Mouse (Mus musculus) neural tube, embryonic 14.5 days (tissue): ENCODE measurements around the gene Efhd1. TPM values are rescaled to one million over a fixed set of nuclear protein-coding genes. Genes with fewer than 3 reads are reported as not detected.
A peak's percentile ranks its signal among the peaks of the same experiment; 100 is the strongest.

Experiments
- ATAC-seq: fragments of 200-750 bp; cut with Nextera tagmentation; 2 replicates; pipeline ENCODE4 v1.8.0; 2017; ENCODE audit warnings: low read depth, mild to moderate bottlenecking, moderate TSS enrichment, moderate library complexity
- H3K27ac ChIP-seq: fragments of 300-500 bp; sonication (generic); 2 replicates; pipeline ENCODE4 v1.5.1; 2014; ENCODE audit warnings: low read depth, mild to moderate bottlenecking, control low read depth, low read length, moderate library complexity, mixed read lengths
- H3K27me3 ChIP-seq: fragments of 300-500 bp; sonication (generic); 2 replicates; pipeline ENCODE4 v1.6.1; 2014; ENCODE audit warnings: low read length; ENCODE audit not compliant: control insufficient read depth, insufficient read depth
- H3K36me3 ChIP-seq: fragments of 300-500 bp; sonication (generic); 2 replicates; pipeline ENCODE4 v1.6.1; 2014; ENCODE audit warnings: low read length, mixed read lengths; ENCODE audit not compliant: control insufficient read depth, insufficient read depth
- H3K4me1 ChIP-seq: fragments of 300-500 bp; sonication (generic); 2 replicates; pipeline ENCODE4 v1.6.1; 2014; ENCODE audit warnings: low read length; ENCODE audit not compliant: control insufficient read depth, insufficient read depth
- H3K4me2 ChIP-seq: fragments of 300-500 bp; sonication (generic); 2 replicates; pipeline ENCODE4 v1.6.1; 2014; ENCODE audit warnings: mild to moderate bottlenecking, low read depth, low read length, control low read depth
- H3K4me3 ChIP-seq: fragments of 300-500 bp; sonication (generic); 2 replicates; pipeline ENCODE4 v1.5.1; 2014; ENCODE audit warnings: low read depth, low read length, control low read depth, mixed read lengths
- H3K9ac ChIP-seq: fragments of 300-500 bp; sonication (generic); replicated peaks from 2 replicates; pipeline ENCODE4 v1.6.1; 2014; ENCODE audit warnings: low read depth, mild to moderate bottlenecking, control low read depth, low read length, mixed read lengths
- H3K9me3 ChIP-seq: fragments of 300-500 bp; sonication (generic); 2 replicates; pipeline ENCODE4 v1.6.1; 2016; ENCODE audit warnings: low read length; ENCODE audit not compliant: control insufficient read depth
- WGBS: fragments of 180-500 bp; shearing (Covaris S2); extraction: QIAGEN DNeasy Blood & Tissue Kit; methylation state at CpG from one replicate; pipeline ENCODE4 v1.1.7; 2014; 5-methylcytosine and 5-hydroxymethylcytosine counted together
- polyA plus RNA-seq: library from polyadenylated mRNA; unstranded; fragments of >200 nt; fragmentation: Nextera tagmentation; extraction: Ambion mirVana; gene quantifications from 2 replicates; pipeline ENCODE4 v1.2.1, GENCODE M21; 2014

The Efhd1 gene
- polyA plus RNA-seq, 1 experiment from 2014 or later = 1.2 TPM

DNA sequence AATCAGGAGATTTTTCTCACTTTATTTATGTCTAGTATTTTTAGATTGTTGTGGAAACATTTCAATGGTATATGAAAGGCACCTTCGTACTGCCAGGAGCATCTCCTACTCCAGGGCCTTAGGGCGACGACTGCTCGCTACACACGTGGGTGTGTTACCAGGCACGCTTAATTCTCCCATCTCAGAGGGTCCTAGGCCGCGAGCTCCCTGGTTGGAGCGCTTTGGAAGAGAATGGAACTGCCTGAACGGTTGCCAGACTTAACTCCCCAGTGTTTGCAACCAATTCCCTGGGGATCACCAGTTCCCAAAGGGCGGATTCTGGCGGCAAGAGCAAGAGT, 398 bp upstream of the Efhd1 start:
- H3K9ac ChIP-seq = peak overlapping the region; percentile 54; the same call in 1 of the 2 replicates
- H3K4me2 ChIP-seq = peak overlapping the region; percentile 98
- 2% methylated on average over 12 of the region's 12 CpGs for WGBS
- H3K27me3 ChIP-seq = peaks cover 23% of the 10 kb centered on the region
- H3K27ac ChIP-seq = no peak overlapping the region
- H3K9me3 ChIP-seq = no peaks in the 10 kb centered on the region
- peak overlapping the region; percentile 41 for H3K4me3 ChIP-seq
- ATAC-seq = no peak
- H3K4me1 ChIP-seq = peaks cover 11% of the 10 kb centered on the region
- no peaks in the 10 kb centered on the region for H3K36me3 ChIP-seq

DNA sequence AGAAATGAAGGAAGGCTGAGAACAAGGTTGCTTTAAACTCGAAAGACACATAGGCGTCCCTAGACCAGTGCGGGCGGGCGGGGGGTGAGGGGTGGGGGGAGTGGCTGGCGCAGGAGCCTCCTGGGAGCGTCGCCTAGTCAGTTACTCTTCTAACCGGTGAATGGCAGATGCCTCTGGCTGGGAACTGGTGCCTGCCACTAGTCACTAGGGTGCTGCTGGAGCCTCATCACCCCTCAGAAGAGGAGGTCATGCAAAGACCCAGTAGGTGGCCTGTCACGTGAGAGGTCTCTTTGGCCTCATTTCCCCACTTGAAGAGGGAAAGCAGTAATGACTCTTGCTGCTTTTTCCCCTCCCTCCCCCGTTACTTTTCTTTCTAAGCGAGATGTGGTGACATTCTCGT, 1.0 kb downstream of the Efhd1 start:
- ATAC-seq = no peak; the same call in 1 of the 2 replicates
- Histone ChIP-seq H3K9ac (no peak overlapping the region), H3K4me3 (peak overlapping the region; percentile 41; the same call in 1 of the 2 replicates), H3K4me1 (peaks cover 11% of the 10 kb centered on the region), H3K27me3 (peaks cover 23% of the 10 kb centered on the region), H3K9me3 (no peaks in the 10 kb centered on the region), H3K36me3 (no peaks in the 10 kb centered on the region), H3K4me2 (peak overlapping the region; percentile 98), H3K27ac (no peak overlapping the region)
- WGBS = 0% methylated on average over 13 of the region's 13 CpGs

DNA sequence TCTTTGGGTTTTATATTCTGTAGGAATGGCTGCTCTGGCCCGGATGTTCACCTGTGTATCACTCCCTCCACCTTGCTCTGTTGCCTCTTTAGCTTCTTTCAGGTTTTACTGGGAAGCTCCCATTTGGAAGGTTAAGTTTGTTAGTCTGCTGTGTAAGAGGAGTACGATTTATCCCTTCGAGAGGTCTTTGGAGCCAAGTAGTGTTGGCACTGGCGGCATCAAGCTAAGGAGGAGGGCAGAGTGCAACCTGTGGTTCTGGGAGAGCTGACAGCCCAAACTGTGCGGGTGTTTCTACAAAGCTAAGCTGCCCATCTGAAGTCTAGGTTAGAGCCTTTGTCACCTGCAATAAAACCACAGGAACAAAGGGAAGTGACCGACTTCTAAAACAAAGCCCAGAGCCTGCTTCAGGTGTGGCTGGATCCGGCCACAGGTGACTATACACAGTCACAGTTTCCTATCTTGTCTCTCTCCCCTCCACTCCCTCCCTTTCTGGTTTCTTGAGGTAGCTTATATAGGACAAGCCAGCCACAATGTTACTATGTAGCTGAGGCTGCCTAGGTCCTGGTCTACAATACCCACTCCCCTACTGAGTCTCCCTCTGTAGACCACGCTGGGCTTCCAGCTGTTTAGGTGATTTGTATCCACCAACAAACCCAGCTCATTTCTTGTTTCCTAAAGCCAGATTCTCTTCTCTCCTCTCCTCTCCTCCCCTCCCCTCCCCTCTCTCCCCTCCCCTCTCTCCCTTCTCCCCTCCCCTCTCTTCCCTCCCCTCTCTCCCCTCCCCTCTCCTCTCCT, 2.3 kb downstream of the Efhd1 start:
- WGBS = 18% methylated on average over 8 of the region's 8 CpGs
- no peak overlapping the region for H3K4me2 ChIP-seq
- ATAC-seq = no peak
- H3K9me3 ChIP-seq = no peaks in the 10 kb centered on the region
- peaks cover 11% of the 10 kb centered on the region for H3K4me1 ChIP-seq
- no peaks in the 10 kb centered on the region for H3K36me3 ChIP-seq
- no peak overlapping the region for H3K4me3 ChIP-seq
- no peak overlapping the region for H3K9ac ChIP-seq
- peaks cover 23% of the 10 kb centered on the region for H3K27me3 ChIP-seq
- no peak overlapping the region for H3K27ac ChIP-seq

DNA sequence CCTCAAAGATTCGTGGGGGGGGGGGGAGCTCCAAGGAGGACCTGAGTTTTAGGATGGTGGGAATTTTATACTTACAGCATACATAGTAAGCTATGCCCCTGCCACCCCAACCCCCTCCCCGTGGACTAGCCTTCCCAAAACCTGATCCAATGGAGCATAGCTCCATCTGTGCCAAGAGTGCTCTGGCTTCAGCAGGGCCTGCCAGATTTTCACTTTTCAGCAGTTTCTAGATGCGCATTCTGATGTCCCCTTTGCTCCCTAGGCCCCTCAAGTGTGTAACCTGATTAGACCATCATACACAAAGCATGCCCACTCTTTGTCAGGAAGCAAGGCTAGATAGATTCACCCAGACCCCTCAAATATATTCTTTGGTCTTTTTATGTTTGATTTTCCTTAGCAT, 6.0 kb downstream of the Efhd1 start:
- 27% methylated on average over 3 of the region's 3 CpGs for WGBS
- H3K27ac ChIP-seq = no peak overlapping the region
- H3K4me1 ChIP-seq = no peaks in the 10 kb centered on the region; the same call in none of the 2 replicates
- no peak overlapping the region for H3K9ac ChIP-seq
- no peak overlapping the region for H3K4me3 ChIP-seq
- no peaks in the 10 kb centered on the region for H3K9me3 ChIP-seq
- peaks cover 5% of the 10 kb centered on the region; the same call in 1 of the 2 replicates for H3K27me3 ChIP-seq
- H3K4me2 ChIP-seq = no peak overlapping the region
- H3K36me3 ChIP-seq = no peaks in the 10 kb centered on the region
- ATAC-seq = no peak

GRCm38 (mm10) chr1:87270641-87271467, 6.7 kb downstream of the Efhd1 start:
- no peak overlapping the region for H3K4me3 ChIP-seq
- H3K36me3 ChIP-seq = no peaks in the 10 kb centered on the region
- H3K4me1 ChIP-seq = no peaks in the 10 kb centered on the region
- ATAC-seq = no peak
- peaks cover 5% of the 10 kb centered on the region; the same call in 1 of the 2 replicates for H3K27me3 ChIP-seq
- no peak overlapping the region for H3K27ac ChIP-seq
- H3K9ac ChIP-seq = no peak overlapping the region
- WGBS = 9% methylated on average over 16 of the region's 20 CpGs
- no peaks in the 10 kb centered on the region for H3K9me3 ChIP-seq
- H3K4me2 ChIP-seq = no peak overlapping the region

- Histone ChIP-seq H3K4me1 (no peaks in the 10 kb centered on the region), H3K27ac (no peak overlapping the region), H3K27me3 (peaks cover under 1% of the 10 kb centered on the region; the same call in 1 of the 2 replicates), H3K36me3 (no peaks in the 10 kb centered on the region), H3K9ac (no peak overlapping the region), H3K9me3 (no peaks in the 10 kb centered on the region), H3K4me3 (no peak overlapping the region), H3K4me2 (no peak overlapping the region)
- no peak for ATAC-seq
- 71% methylated on average over 1 of the region's 1 CpGs for WGBS
Measured at GRCm38 (mm10) chr1:87271596-87271995, 7.4 kb downstream of the Efhd1 start.

- Histone ChIP-seq H3K9ac (no peak overlapping the region), H3K27ac (no peak overlapping the region)
Measured at GRCm38 (mm10) chr1:87272462-87272861, 8.3 kb downstream of the Efhd1 start.

GRCm38 (mm10) chr1:87273514-87273942, 9.4 kb downstream of the Efhd1 start:
- H3K36me3 ChIP-seq = no peaks in the 10 kb centered on the region
- no peaks in the 10 kb centered on the region for H3K9me3 ChIP-seq
- no peak overlapping the region for H3K27ac ChIP-seq
- H3K4me3 ChIP-seq = no peak overlapping the region
- H3K4me1 ChIP-seq = no peaks in the 10 kb centered on the region
- 56% methylated on average over 3 of the region's 3 CpGs for WGBS
- H3K4me2 ChIP-seq = no peak overlapping the region
- H3K9ac ChIP-seq = no peak overlapping the region
- H3K27me3 ChIP-seq = no peaks in the 10 kb centered on the region
- ATAC-seq = peak; percentile 61; the same call in 1 of the 2 replicates

More at GRCm38 (mm10) chr1:87272462-87272861, 8.3 kb downstream of the Efhd1 start:
- ATAC-seq = no peak
- H3K36me3 ChIP-seq = no peaks in the 10 kb centered on the region
- H3K9me3 ChIP-seq = no peaks in the 10 kb centered on the region
- 72% methylated on average over 3 of the region's 3 CpGs for WGBS
- H3K4me2 ChIP-seq = no peak overlapping the region
- H3K4me1 ChIP-seq = no peaks in the 10 kb centered on the region
- H3K4me3 ChIP-seq = no peak overlapping the region
- no peaks in the 10 kb centered on the region for H3K27me3 ChIP-seq

DNA sequence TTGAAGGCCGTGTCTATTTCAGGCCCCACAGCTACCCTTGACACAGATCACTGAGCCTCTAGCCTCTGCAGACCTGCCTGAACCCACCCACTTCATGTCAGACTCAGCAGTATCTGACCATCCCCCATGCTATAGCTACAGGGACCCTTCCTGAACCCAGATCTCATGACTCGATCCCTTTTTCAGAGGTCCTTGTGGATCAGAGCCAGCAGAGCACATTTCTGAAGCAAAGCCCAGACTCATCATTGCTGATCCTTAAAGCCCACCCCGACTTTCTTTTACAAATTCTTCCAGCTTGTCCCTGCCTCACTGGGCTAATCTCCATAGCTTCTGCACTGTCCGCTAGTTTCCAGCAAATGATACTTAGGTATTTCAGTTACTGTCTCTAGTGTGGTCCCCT, 10.0 kb downstream of the Efhd1 start:
- no peaks in the 10 kb centered on the region for H3K27me3 ChIP-seq
- no peak for ATAC-seq
- no peak overlapping the region for H3K9ac ChIP-seq
- no peaks in the 10 kb centered on the region for H3K9me3 ChIP-seq
- no peak overlapping the region for H3K4me2 ChIP-seq
- WGBS = 83% methylated on average over 4 of the region's 4 CpGs
- no peaks in the 10 kb centered on the region for H3K4me1 ChIP-seq
- H3K27ac ChIP-seq = no peak overlapping the region
- H3K36me3 ChIP-seq = no peaks in the 10 kb centered on the region
- no peak overlapping the region for H3K4me3 ChIP-seq
